Mouse (Mus musculus) myocyte (in vitro differentiated cells): ENCODE data around the gene Gm49405.

Experiments
- E2F4 ChIP-seq: IDR thresholded peaks from one replicate; pipeline ENCODE4 v1.6.1; 2011; ENCODE audit warnings: mild to moderate bottlenecking, control low read depth, moderate library complexity; ENCODE audit not compliant: insufficient read depth
- MAX ChIP-seq: IDR thresholded peaks from one replicate; pipeline ENCODE4 v1.6.1; 2011; ENCODE audit warnings: low read depth, mild to moderate bottlenecking, control low read depth
- MYOD1 ChIP-seq, 3 experiments: IDR thresholded peaks; one replicate each; pipeline ENCODE4 v1.6.1; 2011; ENCODE audit warnings: control low read depth in 2 of 3, low read depth in 2 of 3, mild to moderate bottlenecking in 2 of 3, moderate library complexity in 1 of 3; ENCODE audit not compliant: insufficient read length in 2 of 3, control insufficient read depth in 1 of 3
- POLR2A ChIP-seq: IDR thresholded peaks from one replicate; pipeline ENCODE4 v1.6.1; 2011; ENCODE audit warnings: low read depth, mild to moderate bottlenecking, control low read depth, moderate library complexity; ENCODE audit not compliant: insufficient read length
- POLR2AphosphoS2 ChIP-seq: IDR thresholded peaks from one replicate; pipeline ENCODE4 v1.6.1; 2011; ENCODE audit warnings: low read depth, control low read depth; ENCODE audit not compliant: insufficient read length
- REST ChIP-seq: IDR thresholded peaks from one replicate; pipeline ENCODE4 v1.6.1; 2011; ENCODE audit warnings: mild to moderate bottlenecking, control low read depth, moderate library complexity; ENCODE audit not compliant: insufficient read depth, insufficient read length
- TCF12 ChIP-seq: IDR thresholded peaks from one replicate; pipeline ENCODE4 v1.6.1; 2011; ENCODE audit warnings: mild to moderate bottlenecking, control low read depth; ENCODE audit not compliant: poor library complexity, insufficient read depth, severe bottlenecking
- USF1 ChIP-seq: IDR thresholded peaks from one replicate; pipeline ENCODE4 v1.6.1; 2011; ENCODE audit warnings: low read depth, mild to moderate bottlenecking, control low read depth, moderate library complexity

DNA sequence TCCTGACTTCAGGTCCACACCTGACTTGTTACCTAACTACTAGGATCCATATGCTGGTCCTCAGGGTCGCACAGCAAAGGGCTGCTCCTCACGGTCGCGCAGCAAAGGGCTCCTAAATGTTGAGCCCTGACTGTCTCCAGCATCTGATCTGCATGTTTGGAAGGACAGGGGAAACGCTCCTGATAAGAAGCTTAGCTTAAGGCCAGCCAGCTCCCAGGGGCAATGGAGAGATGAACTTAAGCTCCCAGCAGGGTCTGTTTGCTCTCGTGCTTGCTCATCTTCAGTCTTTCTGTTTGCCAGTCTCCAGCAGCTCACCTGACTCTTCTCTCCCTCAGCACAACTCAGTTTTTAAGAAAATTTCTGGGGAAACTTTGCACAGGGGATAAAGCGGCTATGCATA, 32.2 kb downstream of the Gm49405 start:
- no peak for TF ChIP-seq POLR2A
- TF ChIP-seq REST, result no peak
- TF ChIP-seq E2F4, result no peak
- TF ChIP-seq USF1, result no peak
- TF ChIP-seq MYOD1 (IDR thresholded peaks at IDR 0.05; ENCODE audit: control insufficient read depth in 1 of 3, insufficient read length in 2 of 3, low read depth in 2 of 3), result no peak
- TF ChIP-seq MAX, result no peak
- no peak for TF ChIP-seq POLR2AphosphoS2
- TF ChIP-seq TCF12, result no peak
